Mouse (Mus musculus): ENCODE measurements around the gene Hoxa1.

- no peak for TF ChIP-seq POLR2A (IDR thresholded peaks at IDR 0.05; ENCODE audit: insufficient read depth, low read depth, low read length)
- no peak for TF ChIP-seq CTCF (IDR thresholded peaks at IDR 0.05)
Observed at GRCm38 (mm10) chr6:52185222-52185621, 27.1 kb upstream of the Hoxa1 start.

Data from heart, adult 2 months (tissue).